Mouse (Mus musculus) embryonic fibroblast, embryonic 13.5 days (primary cell): ENCODE data around the gene Samd1.

Source experiments
- CTCF ChIP-seq: IDR thresholded peaks from 2 replicates; pipeline ENCODE4 v1.5.1; 2011; ENCODE audit warnings: mild to moderate bottlenecking, control low read depth, low read length, moderate library complexity, borderline replicate concordance; ENCODE audit not compliant: insufficient read depth
- POLR2A ChIP-seq: IDR thresholded peaks from 2 replicates; pipeline ENCODE4 v1.6.1; 2011; ENCODE audit warnings: low read depth, mild to moderate bottlenecking, control low read depth, low read length, moderate library complexity

- TF ChIP-seq POLR2A: peak; percentile 56
- no peak for TF ChIP-seq CTCF
Measured at GRCm38 (mm10) chr8:83972150-83973120, 25.0 kb upstream of the Samd1 start, which contains the start of gene Prkaca.
